Mouse (Mus musculus): ENCODE data around the gene Trim11.
A peak's percentile ranks its signal among the peaks of the same experiment; 100 is the strongest.

Trim11 gene

GRCm38 (mm10) chr11:58955868-58956257 is 22.0 kb upstream of the Trim11 start:
- no peak for DNase-seq (ENCODE audit: low spot score)

GRCm38 (mm10) chr11:58957226-58957914 is 20.5 kb upstream of the Trim11 start:
- no peak for DNase-seq (ENCODE audit: low spot score)

GRCm38 (mm10) chr11:58958536-58958935 is 19.4 kb upstream of the Trim11 start:
- DNase-seq (ENCODE audit: low spot score) = no peak

GRCm38 (mm10) chr11:58959186-58959825 is 18.6 kb upstream of the Trim11 start:
- DNase-seq (ENCODE audit: low spot score) = no peak

GRCm38 (mm10) chr11:58959921-58960465 is 17.9 kb upstream of the Trim11 start:
- DNase-seq (ENCODE audit: low spot score) = peak; percentile 74

- DNase-seq (ENCODE audit: low spot score) = peak; percentile 64
These were observed 16.3 kb upstream of the Trim11 start for GRCm38 (mm10) chr11:58961364-58962177.

- peak; percentile 80 for DNase-seq (ENCODE audit: low spot score)
These were observed 14.3 kb upstream of the Trim11 start for GRCm38 (mm10) chr11:58963543-58963942.

- no peak for DNase-seq (ENCODE audit: low spot score)
These were observed 13.7 kb upstream of the Trim11 start for GRCm38 (mm10) chr11:58964216-58964615.

- DNase-seq (ENCODE audit: low spot score) = no peak
These were observed 12.7 kb upstream of the Trim11 start for GRCm38 (mm10) chr11:58965001-58965760.

- DNase-seq (ENCODE audit: low spot score) = peak; percentile 48
These were observed 10.5 kb upstream of the Trim11 start for GRCm38 (mm10) chr11:58967346-58967745.

- no peak for DNase-seq (ENCODE audit: low spot score)
These were observed 9.3 kb upstream of the Trim11 start for GRCm38 (mm10) chr11:58968551-58968950.

GRCm38 (mm10) chr11:58969027-58969426 is 8.9 kb upstream of the Trim11 start:
- DNase-seq (ENCODE audit: low spot score) = no peak

GRCm38 (mm10) chr11:58969659-58970058 is 8.2 kb upstream of the Trim11 start:
- no peak for DNase-seq (ENCODE audit: low spot score)

- DNase-seq (ENCODE audit: low spot score) = no peak
These were observed 6.9 kb upstream of the Trim11 start for GRCm38 (mm10) chr11:58970831-58971530.

GRCm38 (mm10) chr11:58971796-58972195 is 6.1 kb upstream of the Trim11 start:
- no peak for DNase-seq (ENCODE audit: low spot score)

GRCm38 (mm10) chr11:58974414-58974813 is 3.5 kb upstream of the Trim11 start:
- DNase-seq (ENCODE audit: low spot score) = no peak

- no peak for DNase-seq (ENCODE audit: low spot score)
These were observed 743 bp upstream of the Trim11 start for GRCm38 (mm10) chr11:58977150-58977549.

GRCm38 (mm10) chr11:58977607-58978026 is 276 bp upstream of the Trim11 start:
- DNase-seq (ENCODE audit: low spot score) = no peak

GRCm38 (mm10) chr11:58978706-58979030 is 775 bp downstream of the Trim11 start:
- DNase-seq (ENCODE audit: low spot score) = no peak

GRCm38 (mm10) chr11:58979183-58979582 is 1.3 kb downstream of the Trim11 start:
- DNase-seq (ENCODE audit: low spot score) = no peak

- DNase-seq (ENCODE audit: low spot score) = no peak
These were observed 1.8 kb downstream of the Trim11 start for GRCm38 (mm10) chr11:58979661-58980060.

All from testis, postnatal 10 days (tissue).